Mouse (Mus musculus): Measurements from ENCODE around the gene Ptpre. TPM values are rescaled to one million over a fixed set of nuclear protein-coding genes. Genes with fewer than 3 reads are reported as not detected.
"Not testable (repeated sequence)": the region's sequence is repeated elsewhere in the genome, so short reads cannot be mapped to it uniquely, and the experiment has no call there.

The Ptpre gene
- polyA plus RNA-seq, 1 experiment = 6.5 TPM

DNA sequence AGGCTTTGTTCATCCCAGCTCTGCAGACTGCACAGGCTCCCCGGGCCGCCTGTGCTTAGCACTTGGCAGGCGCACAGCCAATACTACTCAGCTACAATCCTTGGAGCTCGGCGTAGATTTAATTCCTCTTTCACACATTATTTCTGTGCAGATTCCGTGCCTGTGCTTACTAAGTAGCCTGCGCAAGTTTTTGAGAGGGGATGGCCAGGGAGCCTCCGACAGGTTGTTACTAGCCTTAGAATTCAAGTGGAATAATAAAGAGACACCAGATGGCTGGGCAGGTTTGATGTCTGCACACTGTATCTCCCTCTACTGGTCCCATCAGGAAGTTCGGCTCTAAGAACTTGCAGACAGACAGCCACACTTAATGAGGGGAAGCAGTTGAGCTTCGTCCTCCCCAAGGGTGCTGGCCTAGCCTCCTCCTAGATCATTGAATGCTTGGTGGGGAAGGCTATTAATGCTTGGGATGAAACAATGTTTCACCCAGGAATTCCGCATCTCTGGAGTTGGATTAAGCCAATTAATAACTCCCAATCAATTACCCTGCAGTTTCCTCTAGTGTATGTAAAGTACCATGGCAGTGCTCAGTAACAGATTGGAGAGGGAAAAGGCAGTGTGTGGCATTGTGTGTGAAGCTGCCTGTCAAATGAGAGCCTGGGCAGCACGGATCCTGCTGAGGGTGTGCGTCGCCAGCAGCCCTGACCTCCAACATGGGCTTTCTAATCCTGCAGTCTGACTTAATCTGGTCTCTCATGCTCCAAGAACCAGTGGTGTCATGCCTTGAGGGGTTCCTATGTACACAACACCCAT is 104.6 kb downstream of the Ptpre start:
- DNase-seq (ENCODE audit: low spot score) = no peak

DNA sequence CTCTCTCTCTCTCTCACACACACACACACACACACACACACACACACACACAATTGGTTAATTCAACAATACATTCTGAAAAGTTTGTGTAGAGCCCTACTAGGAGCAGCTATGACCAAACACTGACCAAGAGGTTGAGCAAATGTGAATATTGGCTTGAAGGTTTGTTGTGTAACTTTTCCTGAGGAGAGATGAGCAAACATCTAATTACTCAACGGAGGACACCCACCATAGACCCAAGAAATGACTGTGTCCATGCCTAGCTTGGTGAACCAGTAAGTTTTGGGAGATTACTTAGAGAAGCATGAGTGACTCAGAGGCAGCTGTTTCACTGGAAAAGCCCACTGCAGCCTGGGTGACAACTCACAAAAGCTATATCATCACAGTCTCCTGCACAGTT is 107.2 kb downstream of the Ptpre start:
- DNase-seq (ENCODE audit: low spot score) = no peak

- no peak for DNase-seq (ENCODE audit: low spot score)
Observed at GRCm38 (mm10) chr7:135646976-135647375, 109.7 kb downstream of the Ptpre start.

DNA sequence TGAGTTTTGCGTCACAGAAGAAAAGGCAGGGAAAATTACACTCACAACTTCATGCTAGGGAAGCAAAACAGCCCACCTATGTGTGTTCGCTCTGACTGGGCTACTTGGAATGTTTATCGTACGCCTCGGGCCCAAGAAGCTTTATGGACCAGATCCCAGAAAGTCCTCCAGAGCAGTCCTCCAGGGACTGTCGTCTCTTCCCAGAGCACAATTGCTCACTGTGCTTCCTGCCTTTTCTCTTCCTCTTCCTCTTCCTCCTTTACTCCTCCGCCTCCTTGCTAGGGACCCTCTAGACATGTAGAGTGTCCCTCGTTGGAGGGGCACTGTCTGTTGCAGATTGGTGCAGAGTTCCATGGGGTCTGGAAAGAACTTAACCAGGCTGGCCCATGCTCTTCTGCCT is 111.5 kb downstream of the Ptpre start:
- no peak for DNase-seq (ENCODE audit: low spot score)

DNA sequence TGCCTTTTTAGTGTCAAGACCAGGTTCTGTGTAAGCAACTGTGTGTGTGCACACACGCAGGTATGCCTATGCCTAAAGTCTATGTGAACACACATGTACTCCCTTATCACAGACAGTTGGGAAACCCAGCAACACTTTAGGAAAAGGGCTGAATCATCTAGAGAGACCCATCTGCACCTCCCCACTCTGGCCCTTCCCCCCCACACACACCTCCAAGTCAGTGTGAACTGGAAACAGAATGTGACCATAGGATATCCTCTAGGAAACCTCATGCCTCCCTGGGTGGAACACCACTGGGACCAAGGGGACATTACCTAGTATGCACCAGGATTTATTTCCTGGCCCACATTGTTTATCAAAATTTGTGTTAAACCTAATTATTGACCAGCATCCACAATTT is 112.0 kb downstream of the Ptpre start:
- DNase-seq (ENCODE audit: low spot score) = no peak

DNA sequence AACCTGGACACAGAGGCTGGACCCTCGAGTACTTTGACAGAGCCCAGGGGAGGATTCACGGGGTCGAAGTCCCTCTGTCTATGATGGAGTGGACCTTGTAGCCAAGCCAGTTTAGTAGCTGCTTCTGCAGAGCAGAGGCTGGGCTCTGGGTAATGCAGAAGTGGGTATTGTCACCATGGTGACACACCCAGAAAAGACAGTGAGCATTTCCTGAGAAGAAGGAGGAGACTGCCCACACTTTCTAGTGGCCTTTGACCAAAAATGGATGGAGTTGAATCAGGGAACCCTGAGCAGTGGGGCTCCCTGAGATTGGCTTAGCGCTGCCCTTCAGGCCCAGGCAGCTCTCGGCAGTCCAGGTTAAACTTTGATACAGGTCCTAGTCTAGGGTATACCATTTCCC is 112.8 kb downstream of the Ptpre start:
- no peak for DNase-seq (ENCODE audit: low spot score)

- DNase-seq (ENCODE audit: low spot score) = peak; percentile 34
Observed at GRCm38 (mm10) chr7:135651831-135652511, 114.7 kb downstream of the Ptpre start.

- DNase-seq (ENCODE audit: low spot score) = no peak
Observed at GRCm38 (mm10) chr7:135652781-135653180, 115.5 kb downstream of the Ptpre start.

DNA sequence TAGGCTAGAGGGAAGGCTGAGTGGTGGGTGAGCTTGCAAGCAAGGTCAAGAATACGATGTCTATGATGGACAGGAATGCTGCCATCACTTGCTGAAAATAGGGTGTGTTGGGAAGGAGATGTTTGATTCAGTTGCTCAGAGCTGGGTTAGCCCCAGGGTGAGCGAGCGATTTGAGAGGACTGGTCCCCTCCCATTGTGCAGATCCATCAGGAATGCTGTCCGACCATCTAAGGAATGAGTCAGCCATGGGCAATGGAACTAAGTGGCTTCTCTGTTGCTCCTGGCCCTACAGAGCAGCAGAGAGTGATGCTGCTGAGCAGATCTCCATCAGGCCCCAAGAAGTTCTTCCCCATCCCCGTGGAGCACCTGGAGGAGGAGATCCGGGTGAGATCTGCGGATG is 116.3 kb downstream of the Ptpre start:
- no peak for DNase-seq (ENCODE audit: low spot score)

GRCm38 (mm10) chr7:135654288-135654687 is 117.0 kb downstream of the Ptpre start:
- no peak for DNase-seq (ENCODE audit: low spot score)

DNA sequence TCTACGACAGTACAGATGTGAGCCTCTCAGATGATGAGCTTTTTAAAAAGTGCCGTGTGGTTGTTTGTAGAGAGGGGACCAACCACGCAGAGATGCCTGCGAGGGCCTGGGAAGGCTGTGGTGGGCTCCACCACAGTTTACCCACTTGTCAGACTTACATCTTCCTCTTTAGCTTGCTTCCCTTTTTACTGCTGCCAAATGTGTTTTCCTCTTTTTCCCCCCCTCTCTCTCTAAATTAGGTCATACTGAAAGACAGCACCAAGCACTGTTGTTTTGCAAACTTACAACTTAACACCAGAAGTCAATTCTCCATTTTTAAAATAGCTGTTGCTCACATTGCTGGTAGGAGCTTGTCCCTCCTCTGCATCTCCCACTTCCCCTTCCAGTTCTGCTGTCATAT is 117.8 kb downstream of the Ptpre start:
- DNase-seq (ENCODE audit: low spot score) = no peak

GRCm38 (mm10) chr7:135658150-135658549 is 120.9 kb downstream of the Ptpre start:
- no peak for DNase-seq (ENCODE audit: low spot score)

DNA sequence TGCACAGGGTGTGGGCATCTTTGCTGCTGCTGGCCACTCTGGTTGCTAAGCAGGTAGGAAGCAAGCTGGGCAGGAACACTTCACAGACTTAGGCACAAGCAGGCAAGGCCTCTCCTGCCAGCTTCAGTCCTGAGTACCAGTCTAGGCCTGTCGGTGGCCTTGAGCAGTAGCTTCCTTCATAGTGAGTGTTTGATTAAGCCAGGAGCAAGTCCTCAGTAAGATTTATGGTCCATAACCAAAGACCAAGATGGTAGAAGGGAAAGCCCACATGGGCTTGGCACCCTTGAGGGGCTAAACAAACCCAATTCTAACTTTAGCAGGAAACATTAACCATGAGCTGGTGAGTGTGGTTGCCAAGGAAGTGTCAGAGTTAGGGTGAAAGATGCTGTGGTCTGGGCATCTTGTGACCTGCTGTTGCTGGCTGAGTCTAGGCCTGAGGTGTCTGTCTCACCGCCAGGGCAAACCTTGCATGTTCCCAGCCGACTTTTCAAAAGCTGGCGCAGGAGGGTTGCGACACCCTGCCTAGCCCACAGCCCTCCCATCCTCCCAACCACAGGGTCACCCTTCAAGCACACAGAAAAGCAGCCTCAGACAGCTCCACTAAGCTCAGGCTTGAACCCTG is 122.1 kb downstream of the Ptpre start:
- DNase-seq (ENCODE audit: low spot score) = no peak

GRCm38 (mm10) chr7:135660314-135660713 is 123.0 kb downstream of the Ptpre start:
- no peak for DNase-seq (ENCODE audit: low spot score)

- no peak for DNase-seq (ENCODE audit: low spot score)
Observed at GRCm38 (mm10) chr7:135664211-135664610, 126.9 kb downstream of the Ptpre start.

GRCm38 (mm10) chr7:135666314-135666713 is 129.0 kb downstream of the Ptpre start:
- no peak for DNase-seq (ENCODE audit: low spot score)

- no peak for DNase-seq (ENCODE audit: low spot score)
Observed at GRCm38 (mm10) chr7:135668852-135669739, 131.8 kb downstream of the Ptpre start.

DNA sequence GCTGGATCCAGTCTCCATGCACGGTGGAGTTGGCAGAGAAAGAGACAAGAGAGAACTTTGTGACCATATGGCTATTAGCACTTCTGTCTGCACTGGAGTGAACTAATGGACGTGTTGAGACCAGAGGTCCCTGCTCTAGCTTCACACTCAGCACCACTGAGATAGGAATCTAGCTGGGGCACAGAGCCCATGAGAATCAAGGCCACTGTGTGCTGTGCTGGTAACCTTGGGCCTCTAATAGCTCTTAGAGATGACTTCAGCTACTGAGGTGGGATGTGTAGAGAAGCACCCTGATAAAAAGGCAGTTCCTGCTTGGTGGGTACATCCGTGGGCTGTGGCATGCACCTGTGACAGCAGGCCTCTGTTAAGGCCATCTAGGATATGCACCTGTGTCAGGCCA is 136.3 kb downstream of the Ptpre start:
- DNase-seq (ENCODE audit: low spot score) = no peak

DNA sequence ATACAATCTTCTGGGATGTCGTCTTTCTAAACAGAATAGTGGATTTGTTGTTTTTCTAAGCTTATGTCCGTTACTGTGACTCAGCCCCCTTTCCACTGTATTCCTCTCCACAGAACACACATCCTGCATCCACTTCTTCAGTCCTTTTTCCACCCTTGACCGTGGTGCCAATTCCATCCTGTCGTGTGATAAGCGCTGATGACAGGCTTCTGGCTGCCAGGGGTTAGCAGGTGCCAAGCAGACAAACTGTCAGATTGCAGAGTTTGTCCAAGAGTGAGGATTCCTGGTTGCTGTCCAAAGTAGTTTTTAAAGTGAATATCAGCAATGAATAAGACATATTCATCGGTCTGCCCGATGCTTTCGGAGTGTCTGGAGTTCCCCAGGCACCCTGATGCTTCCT is 139.4 kb downstream of the Ptpre start:
- no peak for DNase-seq (ENCODE audit: low spot score)

GRCm38 (mm10) chr7:135680334-135680733 is 143.1 kb downstream of the Ptpre start:
- DNase-seq (ENCODE audit: low spot score) = peak; percentile 41

DNA sequence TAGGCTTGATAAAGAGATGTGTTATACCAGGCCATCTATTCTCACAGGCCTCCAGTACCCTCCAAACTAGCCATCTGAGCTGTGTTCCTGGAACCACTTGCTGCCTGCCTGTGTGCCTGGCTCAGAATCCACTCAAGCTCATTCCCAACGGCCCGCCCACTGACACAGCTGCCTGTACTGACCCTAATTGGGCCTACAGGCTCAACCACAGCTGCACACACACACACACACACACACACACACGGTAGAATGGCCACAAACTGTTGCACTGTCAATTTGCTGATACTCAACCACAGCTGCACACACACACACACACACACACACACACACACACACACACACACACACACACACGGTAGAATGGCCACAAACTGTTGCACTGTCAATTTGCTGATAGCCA is 146.8 kb downstream of the Ptpre start:
- DNase-seq (ENCODE audit: low spot score) = not testable (repeated sequence)

- no peak for DNase-seq (ENCODE audit: low spot score)
Observed at GRCm38 (mm10) chr7:135684938-135685337, 147.7 kb downstream of the Ptpre start.

Measured in urinary bladder, adult 2 months (tissue).